Mouse (Mus musculus) bone marrow macrophage, adult 2 months (primary cell): Measurements from ENCODE around the gene Elfn2.

ENCODE experiments used
- CTCF ChIP-seq: IDR thresholded peaks from 2 replicates; pipeline ENCODE4 v1.5.1; 2012; ENCODE audit warnings: low read depth, mild to moderate bottlenecking, low read length, moderate library complexity
- POLR2A ChIP-seq: IDR thresholded peaks from 2 replicates; pipeline ENCODE4 v1.6.1; 2012; ENCODE audit warnings: mild to moderate bottlenecking, low read depth, low read length, borderline replicate concordance

DNA sequence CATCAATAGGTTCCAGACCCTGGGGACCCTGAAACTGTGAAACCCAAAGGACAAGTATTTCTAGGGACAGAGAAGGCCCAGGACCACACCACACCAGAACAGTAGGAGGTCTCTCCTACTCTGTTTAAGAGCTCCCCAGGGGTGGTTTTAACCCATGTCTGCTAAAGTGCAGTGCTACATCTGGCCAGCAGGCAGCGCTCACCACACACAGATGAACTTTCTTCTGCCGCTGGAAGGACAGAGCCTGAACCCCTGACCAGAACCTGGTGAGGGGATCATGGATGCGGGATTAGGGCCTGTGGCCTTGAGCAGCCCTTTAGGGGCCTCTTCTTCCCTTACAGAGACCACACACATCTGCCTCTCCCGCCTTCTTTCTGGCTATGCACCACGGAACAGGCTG is 95.1 kb downstream of the Elfn2 start:
- TF ChIP-seq POLR2A, result no peak
- TF ChIP-seq CTCF, result peak; percentile 95
